Mouse (Mus musculus) liver, adult 10 weeks (tissue): Measurements from ENCODE around the gene Naa30. TPM values are rescaled to one million over a fixed set of nuclear protein-coding genes. Genes with fewer than 3 reads are reported as not detected.

Source experiments
- polyA plus RNA-seq: library from polyadenylated mRNA; stranded (reverse); fragments of 350-450 nt; fragmentation: Illumina TruSeq; extraction: RNeasy Lipid Tissue Mini Kit (QIAGEN cat#74804); gene quantifications from one replicate; pipeline ENCODE4 v1.2.3, GENCODE M21; 2014; ENCODE audit warnings: low read depth, low replicate concordance

Naa30 gene
- polyA plus RNA-seq: 36.5 TPM

GRCm38 (mm10) chr14:49171867-49172581 is at the start of gene Naa30:
Gene Naa30, plus strand, starts transcription at chr14:49172226.

Other genes with a start within 250 kb of the Naa30 start
- 26.3 TPM for gene Ap5m1, start 106.1 kb upstream of the Naa30 start, polyA plus RNA-seq
- gene Exoc5, start 105.6 kb upstream of the Naa30 start, polyA plus RNA-seq: 32.7 TPM
- 3.7 TPM for gene ccdc198, start 73.2 kb downstream of the Naa30 start, polyA plus RNA-seq